Mouse (Mus musculus) cerebellum, adult (tissue): Measurements from ENCODE around the gene Mrpl19.
A peak's percentile ranks its signal among the peaks of the same experiment; 100 is the strongest.

ENCODE experiments used
- ATAC-seq: cut with Nextera tagmentation; 2 replicates; pipeline ENCODE4 v1.9.2; 2017; ENCODE audit warnings: mild to moderate bottlenecking, moderate library complexity, mixed read lengths; ENCODE audit not compliant: insufficient number of reproducible peaks, low FRiP score, low TSS enrichment

Mrpl19 gene

DNA sequence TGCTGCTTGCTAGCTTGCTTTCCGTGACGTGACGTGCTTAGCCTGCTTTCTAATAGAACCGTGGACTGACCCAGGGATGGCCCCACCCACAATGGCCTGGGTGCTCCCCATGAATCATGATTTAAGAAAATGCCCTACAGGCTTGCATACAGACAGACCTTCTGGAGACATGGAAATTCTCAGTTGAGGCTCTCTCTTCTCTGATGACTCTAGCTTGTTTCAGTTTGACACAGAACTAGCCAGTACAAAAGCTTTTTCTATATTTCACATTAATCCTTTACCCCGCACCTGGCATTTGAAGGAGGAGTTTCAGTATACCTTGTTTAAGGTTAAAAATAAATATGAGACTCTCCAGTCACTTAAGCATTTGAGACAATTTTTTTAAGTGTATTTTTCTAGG is 24.0 kb downstream of the Mrpl19 start:
- no peak for ATAC-seq

DNA sequence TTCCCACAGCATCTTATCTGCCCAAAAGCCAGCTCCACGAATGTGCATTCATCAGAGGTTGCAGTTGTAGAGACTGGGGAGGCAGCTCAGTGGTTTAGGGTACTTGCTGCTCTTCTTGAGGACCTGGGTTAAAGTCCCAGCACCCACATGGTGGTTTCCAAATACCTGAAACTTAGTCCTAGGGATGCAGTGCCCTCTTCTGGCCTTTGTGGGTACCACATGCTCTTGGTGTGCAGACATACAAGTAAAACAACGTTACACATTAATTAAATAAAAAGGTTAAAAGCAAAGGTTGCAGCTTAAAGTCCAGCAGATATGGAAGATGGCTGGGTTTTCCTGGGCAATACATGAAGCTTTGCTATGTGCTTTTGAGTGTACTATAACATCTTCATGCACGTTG is 32.5 kb downstream of the Mrpl19 start:
- ATAC-seq = no peak

DNA sequence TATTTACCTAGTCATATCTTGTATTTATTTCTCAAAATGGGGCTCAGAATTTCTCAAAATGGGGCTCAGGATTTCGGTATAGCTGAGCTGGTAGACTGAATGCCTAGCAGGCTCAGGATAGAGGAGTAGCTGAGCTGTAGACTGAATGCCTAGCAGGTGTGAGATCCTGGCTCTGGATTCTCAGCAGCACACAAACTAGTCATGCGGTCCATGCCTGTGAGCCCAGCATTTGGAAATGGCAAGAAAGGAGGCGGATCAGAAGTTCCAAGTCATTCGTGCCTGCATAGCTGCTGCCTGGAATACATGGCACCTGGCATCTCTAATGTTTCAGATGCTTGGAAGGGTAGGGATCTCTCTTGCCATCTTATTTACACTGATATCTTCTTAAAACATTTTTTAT is 36.4 kb downstream of the Mrpl19 start:
- ATAC-seq = no peak

DNA sequence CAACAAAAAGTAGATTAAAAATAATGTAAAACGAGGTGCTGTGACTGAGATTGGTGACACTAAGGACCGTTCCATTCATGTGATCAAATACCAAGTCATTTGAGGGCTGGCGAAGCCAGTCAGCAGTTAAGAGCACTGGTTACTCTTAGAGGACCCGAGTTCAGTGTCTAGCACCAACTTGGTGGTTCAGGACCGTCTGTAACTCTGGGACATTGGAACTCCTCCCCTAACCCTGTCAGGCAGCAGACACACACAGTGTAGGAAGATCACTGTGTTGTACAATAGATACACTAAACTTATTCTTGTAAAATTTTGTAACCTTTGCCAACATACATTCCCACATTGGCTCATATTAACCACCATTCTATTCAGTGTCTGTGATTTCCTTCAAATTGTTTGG is 41.5 kb downstream of the Mrpl19 start:
- ATAC-seq = no peak

DNA sequence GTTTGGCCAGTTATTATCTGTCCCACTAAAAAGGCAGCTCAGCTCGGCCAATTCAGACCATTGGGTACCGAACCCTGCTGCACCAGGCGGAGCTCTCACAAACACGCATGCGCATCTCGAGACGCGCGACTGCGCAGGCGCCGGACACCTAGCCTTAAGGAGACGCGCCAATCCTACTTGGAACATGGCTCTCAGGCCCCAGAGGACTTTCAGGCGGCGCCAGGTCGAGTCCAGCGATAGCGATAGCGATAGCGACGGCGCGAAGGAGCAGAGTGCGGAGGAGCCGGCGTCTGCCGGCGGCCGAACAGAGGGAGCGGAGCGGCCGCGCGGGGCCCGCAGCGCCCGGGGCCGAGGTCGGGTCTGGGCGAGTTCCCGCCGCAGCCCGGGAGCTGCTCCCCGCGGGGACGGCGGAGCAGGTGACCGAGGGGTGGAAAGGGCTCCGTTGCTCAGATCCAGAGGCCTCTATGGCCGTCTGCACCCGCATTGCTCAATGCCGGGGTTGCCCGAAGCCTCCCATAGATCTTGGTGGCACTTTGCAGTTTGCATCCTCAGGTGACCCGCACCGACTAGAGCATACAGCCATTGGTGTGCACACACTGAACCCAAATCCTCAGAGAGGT is 42.1 kb downstream of the Mrpl19 start, which contains the start of gene Gcfc2:
Gene Gcfc2, plus strand, starts transcription at position 147 of the 620 bp plus-strand sequence.
- ATAC-seq = peak; percentile 89

DNA sequence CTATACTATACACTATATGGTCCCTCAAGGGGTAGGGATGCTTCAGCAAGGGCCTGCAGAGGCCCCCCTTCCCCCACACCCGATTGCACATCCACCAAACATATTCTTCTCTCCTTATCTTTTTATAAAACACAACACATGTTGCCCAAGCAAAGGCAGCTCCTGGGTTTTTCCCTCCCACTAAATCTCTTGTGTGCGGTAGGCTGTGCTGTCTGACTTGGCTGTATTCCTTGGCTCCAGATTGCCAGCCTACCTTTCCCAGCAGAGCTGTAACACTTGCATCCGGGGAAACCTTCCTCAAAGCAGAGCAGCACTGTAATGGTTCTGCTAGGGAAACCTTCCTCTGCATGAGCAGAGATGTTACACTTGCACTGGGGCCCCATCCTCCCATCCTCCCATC is 53.6 kb downstream of the Mrpl19 start:
- no peak for ATAC-seq

DNA sequence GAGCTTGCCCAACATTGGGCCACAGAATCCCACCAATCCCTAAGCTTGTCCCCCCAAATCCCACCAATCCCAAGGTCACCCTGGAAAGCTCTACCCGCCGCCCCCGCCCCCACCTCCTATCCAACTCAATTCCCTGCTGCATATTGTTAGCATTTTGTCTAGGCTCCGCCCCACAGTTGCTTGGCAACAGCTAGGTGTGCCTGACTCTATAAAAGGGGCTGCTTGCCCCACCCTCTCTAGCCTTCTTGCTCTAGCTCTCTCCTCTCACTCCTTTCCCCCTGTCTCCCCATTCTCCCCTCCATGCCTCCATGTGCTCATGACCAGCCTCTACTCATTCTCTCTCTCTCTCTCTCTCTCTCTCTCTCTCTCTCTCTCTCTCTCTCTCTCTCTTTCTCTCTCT is 54.0 kb downstream of the Mrpl19 start:
- ATAC-seq = no peak

DNA sequence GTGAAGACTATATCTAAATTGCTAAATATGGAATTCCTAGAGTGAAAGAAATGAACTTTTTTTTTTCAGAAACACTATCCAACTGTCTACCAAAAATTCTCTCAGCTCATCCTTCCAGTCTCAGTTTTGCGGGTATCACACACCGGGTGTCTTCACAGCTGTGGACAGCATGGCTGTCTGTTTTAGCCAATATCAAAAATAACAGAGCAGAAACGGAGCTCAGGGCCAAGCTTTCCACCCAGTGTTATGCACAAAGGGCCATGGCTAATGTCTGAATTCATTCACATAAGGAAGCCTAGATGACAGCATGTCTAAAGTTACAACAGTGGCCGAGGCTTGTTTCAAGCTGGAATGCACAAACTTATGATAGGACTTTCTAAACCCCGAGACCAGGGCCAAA is 54.5 kb downstream of the Mrpl19 start:
- ATAC-seq = no peak

DNA sequence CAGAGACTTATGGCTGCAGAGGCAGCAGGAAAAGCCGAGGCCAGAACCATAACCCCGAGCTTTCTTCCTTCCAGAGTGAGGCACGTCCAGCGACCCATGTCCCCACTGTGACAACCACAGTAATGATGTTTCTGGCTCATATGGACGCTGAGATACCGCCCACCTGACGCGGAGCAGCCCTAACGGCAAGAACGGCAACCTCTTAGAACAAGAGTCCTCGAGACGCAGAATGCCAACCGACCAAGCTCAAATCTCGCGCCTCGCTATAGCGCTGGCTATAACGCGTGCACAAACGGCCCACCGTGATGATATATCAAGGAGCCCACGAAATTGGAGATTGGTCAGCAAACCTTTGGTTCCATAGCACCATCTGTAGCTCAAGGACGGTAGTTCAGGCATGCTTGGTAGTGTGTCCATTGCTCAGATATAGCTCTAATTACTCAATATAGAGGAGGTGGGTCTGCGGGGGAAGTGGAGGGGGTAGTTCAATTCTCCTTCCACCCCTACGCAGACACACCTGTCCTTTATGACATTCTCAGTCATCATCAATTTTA is 55.4 kb downstream of the Mrpl19 start:
- no peak for ATAC-seq
